Mouse (Mus musculus) embryo, embryonic 10 days (tissue): ENCODE measurements at regions not wholly inside any gene's neighbourhood (a gene's known extent, or its start where the extent isn't known, plus 50 kb on each side); places are given as distances from the start of the nearest gene placed in this dataset.
"Not testable (repeated sequence)": the region's sequence is repeated elsewhere in the genome, so short reads cannot be mapped to it uniquely, and the experiment has no call there.

Experiments used
- DNase-seq: peaks from one replicate; pipeline ENCODE4 v3.0.0-alpha.2; 2015; ENCODE audit warnings: low spot score

GRCm38 (mm10) chr1:117354624-117355023, 342.3 kb upstream of the Gm28363 start:
- no peak for DNase-seq

- no peak for DNase-seq
Observed at GRCm38 (mm10) chr1:117356418-117357194, 340.3 kb upstream of the Gm28363 start.

- DNase-seq = no peak
Observed at GRCm38 (mm10) chr1:117364066-117364465, 332.9 kb upstream of the Gm28363 start.

- peak; percentile 4 for DNase-seq
Observed at GRCm38 (mm10) chr1:117412349-117412748, 284.6 kb upstream of the Gm28363 start.

- DNase-seq = no peak
Observed at GRCm38 (mm10) chr1:117457736-117458135, 239.2 kb upstream of the Gm28363 start.

GRCm38 (mm10) chr1:117458156-117458850, 238.6 kb upstream of the Gm28363 start:
- not testable (repeated sequence) for DNase-seq

- not testable (repeated sequence) for DNase-seq
Observed at GRCm38 (mm10) chr1:117459126-117459525, 237.8 kb upstream of the Gm28363 start.

- DNase-seq = no peak
Observed at GRCm38 (mm10) chr1:117490176-117490575, 206.8 kb upstream of the Gm28363 start.

- no peak for DNase-seq
Observed at GRCm38 (mm10) chr1:117497003-117497402, 199.9 kb upstream of the Gm28363 start.

- peak; percentile 52 for DNase-seq
Observed at GRCm38 (mm10) chr1:117519498-117520032, 177.4 kb upstream of the Gm28363 start.
